Mouse (Mus musculus): ENCODE measurements at regions not wholly inside any gene's neighbourhood (a gene's known extent, or its start where the extent isn't known, plus 50 kb on each side); places are given as distances from the start of the nearest gene placed in this dataset.
A peak's percentile ranks its signal among the peaks of the same experiment; 100 is the strongest.

GRCm38 (mm10) chr7:77966658-77967057, 771.2 kb downstream of the Ntrk3 start:
- no peak for DNase-seq

GRCm38 (mm10) chr7:77933366-77933765, 804.4 kb downstream of the Ntrk3 start:
- DNase-seq = no peak

- DNase-seq = no peak
These were observed 809.0 kb downstream of the Ntrk3 start for GRCm38 (mm10) chr7:77928479-77929467.

GRCm38 (mm10) chr7:77899231-77899630, 838.6 kb downstream of the Ntrk3 start:
- no peak for DNase-seq

GRCm38 (mm10) chr7:77888543-77888942, 849.3 kb downstream of the Ntrk3 start:
- no peak for DNase-seq

GRCm38 (mm10) chr7:77882605-77883354, 855.0 kb downstream of the Ntrk3 start:
- DNase-seq = no peak

GRCm38 (mm10) chr7:77867518-77867917, 870.3 kb downstream of the Ntrk3 start:
- no peak for DNase-seq

GRCm38 (mm10) chr7:77861841-77862240, 876.0 kb downstream of the Ntrk3 start:
- peak; percentile 6 to 13 for DNase-seq

- no peak for DNase-seq
These were observed 879.4 kb downstream of the Ntrk3 start for GRCm38 (mm10) chr7:77858436-77858835.

- DNase-seq = no peak
These were observed 879.8 kb downstream of the Ntrk3 start for GRCm38 (mm10) chr7:77857979-77858378.

- no peak for DNase-seq
These were observed 882.1 kb downstream of the Ntrk3 start for GRCm38 (mm10) chr7:77855653-77856239.

GRCm38 (mm10) chr7:77855077-77855476, 882.7 kb downstream of the Ntrk3 start:
- DNase-seq = no peak

GRCm38 (mm10) chr7:77824261-77824959, 913.4 kb downstream of the Ntrk3 start:
- DNase-seq = no peak

GRCm38 (mm10) chr7:77812052-77812903, 925.5 kb downstream of the Ntrk3 start:
- DNase-seq = no peak

GRCm38 (mm10) chr7:77786801-77787200, 951.0 kb downstream of the Ntrk3 start:
- no peak for DNase-seq

GRCm38 (mm10) chr7:77771711-77772449, 965.9 kb downstream of the Ntrk3 start:
- DNase-seq = no peak

- no peak for DNase-seq
These were observed 998.6 kb downstream of the Ntrk3 start for GRCm38 (mm10) chr7:77738996-77739765.
